21 mouse cellular contexts compared by ENCODE assay signal in genomic region chr1:106193487-106193886, GRCm38 (mm10). TPM values are rescaled to one million over a fixed set of nuclear protein-coding genes. Genes with fewer than 3 reads are reported as not detected.
DNase-seq lines count a peak whose midpoint lies in the region; ATAC-seq and TF ChIP-seq lines count a peak whose summit lies in the region.
"Had no signal": no experiment of that assay in that cellular context is flagged by ENCODE, and none has a peak within 500 bp of the region (broad histone marks: within the 10 kb centered on the region; RNA-seq: fewer than 3 reads in every experiment).

No protein-coding gene starts in this region.

- WGBS in heart, embryonic 15.5 days, result 40% methylated on average over 3 of the region's 3 CpGs
- 28% methylated on average over 3 of the region's 3 CpGs for WGBS in heart, embryonic 10.5 days
- 37% methylated on average over 3 of the region's 3 CpGs for WGBS in liver, adult 2 months
- WGBS in intestine, embryonic 15.5 days, result 47% methylated on average over 3 of the region's 3 CpGs
- WGBS in small intestine, adult 2 months, result 33% methylated on average over 3 of the region's 3 CpGs
- 75% methylated on average over 3 of the region's 3 CpGs for WGBS in stomach, postnatal 0 days

- peaks cover 17% of the 10 kb centered on the region; the same call in 1 of the 2 replicates for H3K79me2 ChIP-seq in liver, adult 2 months (ENCODE audit: control insufficient read depth, insufficient read depth, low read length)

- H3K4me3 ChIP-seq in heart, embryonic 15.5 days, result no peak overlapping the region
- no peak overlapping the region for H3K4me3 ChIP-seq in heart, embryonic 10.5 days
- H3K4me3 ChIP-seq in liver, adult 2 months (ENCODE audit: insufficient read depth, low read depth, low read length), result no peak overlapping the region
- no peak overlapping the region for H3K4me3 ChIP-seq in intestine, embryonic 15.5 days (replicated peaks)
- H3K4me3 ChIP-seq in small intestine, adult 2 months (ENCODE audit: low read depth, low read length), result no peak overlapping the region
- H3K4me3 ChIP-seq in stomach, postnatal 0 days (ENCODE audit: low read depth, low read length), result no peak overlapping the region
- H3K4me3 ChIP-seq: embryonic facial prominence, embryonic 15.5 days; erythroblast, embryonic 14.5 days; forebrain, embryonic 10.5 days; gastrocnemius, adult 2 months; hindbrain, embryonic 15.5 days had no signal

- no peaks in the 10 kb centered on the region for H3K36me3 ChIP-seq in heart, embryonic 15.5 days
- H3K36me3 ChIP-seq in heart, embryonic 10.5 days, result no peaks in the 10 kb centered on the region
- no peaks in the 10 kb centered on the region for H3K36me3 ChIP-seq in liver, adult 2 months (ENCODE audit: control insufficient read depth, insufficient read depth, low read length)
- no peaks in the 10 kb centered on the region for H3K36me3 ChIP-seq in intestine, embryonic 15.5 days
- H3K36me3 ChIP-seq in small intestine, adult 2 months (ENCODE audit: control insufficient read depth, insufficient read depth, low read length), result no peaks in the 10 kb centered on the region
- no peaks in the 10 kb centered on the region for H3K36me3 ChIP-seq in stomach, postnatal 0 days (ENCODE audit: control insufficient read depth, insufficient read depth, low read length)
- H3K36me3 ChIP-seq: embryonic facial prominence, embryonic 15.5 days; forebrain, embryonic 10.5 days; hindbrain, embryonic 15.5 days had no signal

- H3K4me1 ChIP-seq in heart, embryonic 15.5 days (replicated peaks), result peaks cover 39% of the 10 kb centered on the region
- peaks cover 42% of the 10 kb centered on the region for H3K4me1 ChIP-seq in heart, embryonic 10.5 days
- H3K4me1 ChIP-seq in liver, adult 2 months (ENCODE audit: control insufficient read depth, insufficient read depth, low read length), result peaks cover 15% of the 10 kb centered on the region
- H3K4me1 ChIP-seq in intestine, embryonic 15.5 days (replicated peaks), result no peaks in the 10 kb centered on the region; the same call in 1 of the 2 replicates
- H3K4me1 ChIP-seq in small intestine, adult 2 months (ENCODE audit: control insufficient read depth, insufficient read depth, insufficient read length, low read length), result peaks cover 8% of the 10 kb centered on the region; the same call in 1 of the 2 replicates
- 0 out of 2 replicates have a peak, but pooled peaks cover 2% of the 10 kb centered on the region for H3K4me1 ChIP-seq in stomach, postnatal 0 days (replicated peaks; ENCODE audit: control insufficient read depth, insufficient read depth)

- no peak for ATAC-seq in heart, embryonic 15.5 days (replicated peaks; ENCODE audit: insufficient number of reproducible peaks, insufficient read depth, low FRiP score, low read depth)
- ATAC-seq in intestine, embryonic 15.5 days, result peak; percentile 75
- ATAC-seq in stomach, postnatal 0 days (ENCODE audit: low FRiP score, low TSS enrichment), result no peak
- ATAC-seq: forebrain, embryonic 14.5 days had no signal

- no peak for DNase-seq in heart, embryonic 10.5 days (ENCODE audit: low spot score)
- no peak for DNase-seq in liver, adult 2 months (ENCODE audit: extremely low read depth, low read depth, low spot score)
- DNase-seq in liver, result no peak
- DNase-seq in stomach, postnatal 0 days (ENCODE audit: low spot score), result no peak
- DNase-seq: adrenal gland, adult 8-10 months; adrenal gland, postnatal 36 days; cerebellum, adult 8-10 months; cerebellum, postnatal 14 days; embryo, embryonic 11 days; gastrocnemius, adult 2 months; gastrocnemius, postnatal 36 days; heart, adult 18-20 months had no signal

- no peak overlapping the region for H3K9ac ChIP-seq in heart, embryonic 15.5 days
- H3K9ac ChIP-seq in liver, adult 2 months (ENCODE audit: low read depth, low read length), result no peak overlapping the region
- no peak overlapping the region for H3K9ac ChIP-seq in intestine, embryonic 15.5 days
- no peak overlapping the region for H3K9ac ChIP-seq in stomach, postnatal 0 days (ENCODE audit: low read length)
- H3K9ac ChIP-seq: embryonic facial prominence, embryonic 15.5 days; hindbrain, embryonic 15.5 days had no signal

- no peak overlapping the region for H3K4me2 ChIP-seq in heart, embryonic 15.5 days
- 0 out of 2 replicates have a peak overlapping the region, but pooled peaks have one; percentile 9 for H3K4me2 ChIP-seq in intestine, embryonic 15.5 days (replicated peaks)
- no peak overlapping the region for H3K4me2 ChIP-seq in stomach, postnatal 0 days (replicated peaks; ENCODE audit: low read depth)
- H3K4me2 ChIP-seq: embryonic facial prominence, embryonic 15.5 days; heart, embryonic 11.5 days; hindbrain, embryonic 15.5 days had no signal

- no peaks in the 10 kb centered on the region for H3K27me3 ChIP-seq in heart, embryonic 15.5 days
- no peaks in the 10 kb centered on the region for H3K27me3 ChIP-seq in heart, embryonic 10.5 days (ENCODE audit: insufficient read depth, poor library complexity, severe bottlenecking)
- H3K27me3 ChIP-seq in liver, adult 2 months (ENCODE audit: control insufficient read depth, insufficient read depth, low read length), result no peaks in the 10 kb centered on the region
- no peaks in the 10 kb centered on the region for H3K27me3 ChIP-seq in intestine, embryonic 15.5 days (replicated peaks)
- H3K27me3 ChIP-seq in small intestine, adult 2 months (ENCODE audit: control insufficient read depth, insufficient read depth, low read length), result no peaks in the 10 kb centered on the region
- H3K27me3 ChIP-seq in stomach, postnatal 0 days (ENCODE audit: control insufficient read depth, insufficient read depth, low read length), result no peaks in the 10 kb centered on the region
- H3K27me3 ChIP-seq: embryonic facial prominence, embryonic 15.5 days; hindbrain, embryonic 15.5 days had no signal

- no peak for TF ChIP-seq CTCF in liver, adult 2 months (IDR thresholded peaks at IDR 0.05; ENCODE audit: low read depth, low read length)
- no peak for TF ChIP-seq CTCF in small intestine, adult 2 months (IDR thresholded peaks at IDR 0.05; ENCODE audit: extremely low read depth, insufficient read length, insufficient replicate concordance, low read depth, low read length)
- TF ChIP-seq CTCF in stomach, postnatal 0 days (IDR thresholded peaks at IDR 0.05; ENCODE audit: low read depth), result no peak

- no peak for TF ChIP-seq POLR2A in liver, adult 2 months (IDR thresholded peaks at IDR 0.05; ENCODE audit: extremely low read depth, insufficient read depth, low read length)
- TF ChIP-seq POLR2A in small intestine, adult 2 months (IDR thresholded peaks at IDR 0.05; ENCODE audit: low read depth, low read length), result no peak

- TF ChIP-seq EP300 in stomach, postnatal 0 days (optimal IDR thresholded peaks at IDR 0.05), result no peak

- 0 out of 2 replicates have a peak overlapping the region, but pooled peaks have one; percentile 2 for H3K27ac ChIP-seq in heart, embryonic 15.5 days
- H3K27ac ChIP-seq in heart, embryonic 10.5 days, result no peak overlapping the region
- peak overlapping the region; percentile 62 for H3K27ac ChIP-seq in liver, adult 2 months (replicated peaks; ENCODE audit: insufficient read depth, low read depth, low read length)
- H3K27ac ChIP-seq in intestine, embryonic 15.5 days, result 0 out of 2 replicates have a peak overlapping the region, but pooled peaks have one; percentile 34
- H3K27ac ChIP-seq in small intestine, adult 2 months (ENCODE audit: insufficient read depth, low read depth, low read length), result peak overlapping the region; percentile 47
- no peak overlapping the region for H3K27ac ChIP-seq in stomach, postnatal 0 days (replicated peaks)
- H3K27ac ChIP-seq: embryonic facial prominence, embryonic 15.5 days; gastrocnemius, adult 2 months; hindbrain, embryonic 15.5 days had no signal

- no peaks in the 10 kb centered on the region for H3K9me3 ChIP-seq in heart, embryonic 15.5 days (replicated peaks)
- no peaks in the 10 kb centered on the region for H3K9me3 ChIP-seq in heart, embryonic 10.5 days
- H3K9me3 ChIP-seq in intestine, embryonic 15.5 days, result no peaks in the 10 kb centered on the region
- H3K9me3 ChIP-seq in stomach, postnatal 0 days (ENCODE audit: control insufficient read depth, low read length), result no peaks in the 10 kb centered on the region
- H3K9me3 ChIP-seq: embryonic facial prominence, embryonic 15.5 days; forebrain, embryonic 10.5 days; hindbrain, embryonic 15.5 days had no signal

RNA-seq across cellular contexts. Expression of gene Phlpp1, which starts 21.9 kb away (rescaled TPM):
- polyA plus RNA-seq in heart, embryonic 15.5 days (2015; fragmentation: Nextera tagmentation; extraction: Ambion mirVana), result 4.2 and 4.9 TPM in 2 replicates
- polyA plus RNA-seq in heart, embryonic 10.5 days (2016; fragmentation: Nextera tagmentation; extraction: Ambion mirVana), result 4.2 and 4.5 TPM in 2 replicates
- 8.3 and 13.1 TPM in 2 replicates for total RNA-seq in liver, adult 2 months (2014; rRNA removed)
- polyA plus RNA-seq in liver, adult 2 months (2012; rRNA removed), result 7.8 and 8.7 TPM in 2 replicates
- 3.2 and 4.0 TPM in 2 replicates for polyA plus RNA-seq in intestine, embryonic 15.5 days (2015; fragmentation: Nextera tagmentation; extraction: Ambion mirVana)
- 5.1 and 6.5 TPM in 2 replicates for polyA plus RNA-seq in small intestine, adult 2 months (2012; rRNA removed)
- 1.3 and 1.5 TPM in 2 replicates for polyA plus RNA-seq in stomach, postnatal 0 days (2015; fragmentation: Nextera tagmentation; extraction: Ambion mirVana)

Comparison
In these comparisons a context has a peak if more than half of its experiments do, and no peak if none do; other contexts are left out.
1. H3K27ac ChIP-seq: peak in heart, embryonic 15.5 days (single experiment), liver, adult 2 months (single experiment), intestine, embryonic 15.5 days (single experiment) and small intestine, adult 2 months (single experiment); none in heart, embryonic 10.5 days (single experiment) and stomach, postnatal 0 days (single experiment).